Mouse (Mus musculus) intestine, embryonic 15.5 days (tissue): ENCODE data around the gene Gm11554. TPM values are rescaled to one million over a fixed set of nuclear protein-coding genes. Genes with fewer than 3 reads are reported as not detected.
"Not testable (repeated sequence)": the region's sequence is repeated elsewhere in the genome, so short reads cannot be mapped to it uniquely, and the experiment has no call there.

Experiments
- ATAC-seq: fragments of 200-750 bp; cut with Nextera tagmentation; 2 replicates; pipeline ENCODE4 v1.8.0; 2017; ENCODE audit warnings: moderate TSS enrichment, moderate library complexity
- H3K27ac ChIP-seq: fragments of 300-500 bp; sonication (generic); 2 replicates; pipeline ENCODE4 v1.5.1; 2015; ENCODE audit warnings: mild to moderate bottlenecking, inconsistent platforms
- H3K27me3 ChIP-seq: fragments of 300-500 bp; sonication (generic); replicated peaks from 2 replicates; pipeline ENCODE4 v1.6.1; 2015; ENCODE audit warnings: inconsistent platforms
- H3K36me3 ChIP-seq: fragments of 300-500 bp; sonication (generic); 2 replicates; pipeline ENCODE4 v1.6.1; 2015; ENCODE audit warnings: inconsistent platforms
- H3K4me1 ChIP-seq: fragments of 300-500 bp; sonication (generic); replicated peaks from 2 replicates; pipeline ENCODE4 v1.6.1; 2015; ENCODE audit warnings: inconsistent platforms
- H3K4me2 ChIP-seq: fragments of 300-500 bp; sonication (generic); replicated peaks from 2 replicates; pipeline ENCODE4 v1.6.1; 2015; ENCODE audit warnings: mild to moderate bottlenecking, inconsistent platforms
- H3K4me3 ChIP-seq: fragments of 300-500 bp; sonication (generic); replicated peaks from 2 replicates; pipeline ENCODE4 v1.5.1; 2015; ENCODE audit warnings: inconsistent platforms
- H3K9ac ChIP-seq: fragments of 300-500 bp; sonication (generic); 2 replicates; pipeline ENCODE4 v1.6.1; 2015; ENCODE audit warnings: inconsistent platforms
- H3K9me3 ChIP-seq: fragments of 300-500 bp; sonication (generic); 2 replicates; pipeline ENCODE4 v1.6.1; 2016; ENCODE audit warnings: inconsistent platforms
- WGBS: fragments of 180-500 bp; shearing (Covaris S2); methylation state at CpG from one replicate; pipeline ENCODE4 v1.1.7; 2015; 5-methylcytosine and 5-hydroxymethylcytosine counted together
- polyA plus RNA-seq: library from polyadenylated mRNA; unstranded; fragments of >200 nt; fragmentation: Nextera tagmentation; extraction: Ambion mirVana; gene quantifications from 2 replicates; pipeline ENCODE4 v1.2.1, GENCODE M21; 2015

Gene Gm11554
- polyA plus RNA-seq, result not detected in 2 replicates

DNA sequence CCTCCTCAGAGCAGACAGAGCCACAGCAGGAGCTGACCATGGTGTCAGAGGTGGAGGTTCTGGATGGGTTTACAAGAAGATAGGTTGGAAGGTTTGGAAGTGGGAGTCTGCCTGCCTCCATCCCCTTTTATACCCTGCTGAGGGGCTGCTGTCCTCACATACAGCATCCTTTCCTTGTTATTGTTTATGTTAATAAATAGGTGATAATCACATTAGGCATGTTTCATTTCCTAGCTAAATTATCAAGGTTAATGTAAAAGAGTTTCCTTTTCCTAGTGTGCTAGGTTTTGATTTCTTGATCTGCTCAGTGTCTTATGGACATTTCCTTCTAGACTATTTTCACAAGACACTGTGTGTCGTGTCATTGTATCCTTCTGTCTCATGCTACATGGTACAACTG, at the start of gene Gm11554:
Gene Gm11554 (minus strand): TSS at position 101 of the 400 bp plus-strand sequence.
- not testable (repeated sequence) for H3K27ac ChIP-seq, H3K4me3 ChIP-seq, H3K9me3 ChIP-seq, H3K4me2 ChIP-seq, ATAC-seq, H3K27me3 ChIP-seq, H3K36me3 ChIP-seq, H3K4me1 ChIP-seq, H3K9ac ChIP-seq
- WGBS, result no CpG with 5 or more reads among the region's 1 CpGs

- no peaks in the 10 kb centered on the region for H3K36me3 ChIP-seq
- H3K27ac ChIP-seq, result no peak within 1 kb of the TSS
- ATAC-seq, result no peak
- no peaks in the 10 kb centered on the region for H3K4me1 ChIP-seq
- no peak within 1 kb of the TSS for H3K4me3 ChIP-seq
- no peaks in the 10 kb centered on the region for H3K9me3 ChIP-seq
- no peaks in the 10 kb centered on the region for H3K27me3 ChIP-seq
- no peak within 1 kb of the TSS for H3K4me2 ChIP-seq
- no peak within 1 kb of the TSS for H3K9ac ChIP-seq
Observed at GRCm38 (mm10) chr11:99851508-99851907, 47.3 kb upstream of the Gm11554 start, which contains the start of gene Krtap4-16. TSS of gene Krtap4-16 (minus strand) at chr11:99851608.

DNA sequence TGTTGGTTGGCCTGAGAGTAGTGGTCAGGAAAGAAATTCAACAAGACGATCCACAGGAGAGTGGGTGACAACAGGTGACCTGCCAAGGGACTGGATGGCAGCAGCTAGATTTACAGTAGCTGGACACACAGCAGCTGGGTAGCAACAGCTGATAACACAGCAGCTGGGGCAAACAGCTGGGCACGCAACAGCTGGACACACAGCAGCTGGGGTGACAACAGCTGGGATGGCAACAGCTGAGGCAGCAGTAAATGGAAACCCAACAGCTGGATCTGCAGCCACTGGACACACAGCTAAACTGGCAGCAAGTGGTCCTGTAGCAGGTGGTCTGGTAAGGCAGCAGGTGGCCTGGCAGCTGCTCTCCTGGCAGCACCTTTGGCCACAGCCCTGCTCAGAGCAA, 42.5 kb upstream of the Gm11554 start:
- Histone ChIP-seq H3K9me3 (no peaks in the 10 kb centered on the region), H3K36me3 (no peaks in the 10 kb centered on the region), H3K4me1 (no peaks in the 10 kb centered on the region), H3K4me2 (no peak overlapping the region), H3K27ac (no peak overlapping the region), H3K27me3 (no peaks in the 10 kb centered on the region), H3K9ac (no peak overlapping the region), H3K4me3 (no peak overlapping the region)
- ATAC-seq, result no peak
- WGBS, result 89% methylated on average over 2 of the region's 2 CpGs

GRCm38 (mm10) chr11:99842185-99842584, 37.9 kb upstream of the Gm11554 start:
- H3K36me3 ChIP-seq, result no peaks in the 10 kb centered on the region
- H3K9me3 ChIP-seq, result no peaks in the 10 kb centered on the region
- no peak overlapping the region for H3K9ac ChIP-seq
- no peak overlapping the region for H3K4me2 ChIP-seq
- H3K27ac ChIP-seq, result no peak overlapping the region
- H3K27me3 ChIP-seq, result no peaks in the 10 kb centered on the region
- H3K4me1 ChIP-seq, result no peaks in the 10 kb centered on the region
- 57% methylated on average over 1 of the region's 1 CpGs for WGBS
- no peak overlapping the region for H3K4me3 ChIP-seq
- ATAC-seq, result no peak

DNA sequence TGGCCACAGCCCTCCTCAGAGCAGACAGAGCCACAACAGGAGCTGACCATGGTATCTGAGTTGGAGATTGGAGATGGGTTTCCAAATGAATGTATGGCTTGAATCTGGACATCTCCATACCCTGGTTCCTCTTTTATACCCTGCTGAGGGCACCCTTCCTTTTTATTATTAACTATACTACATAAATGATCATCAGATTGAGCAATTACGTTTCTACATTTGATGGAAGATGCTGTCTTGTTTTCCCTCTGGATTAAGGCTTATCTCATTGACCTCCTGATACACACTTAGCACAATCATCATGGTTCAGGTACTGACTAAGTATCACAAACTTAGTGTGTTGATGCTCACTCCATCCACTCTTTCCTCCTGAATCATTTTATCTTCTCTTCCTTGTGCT, 33.7 kb upstream of the Gm11554 start, which contains the start of gene 2300003K06Rik:
Gene 2300003K06Rik (minus strand): TSS at position 101 of the 400 bp plus-strand sequence.
- Histone ChIP-seq H3K36me3 (no peaks in the 10 kb centered on the region), H3K9me3 (no peaks in the 10 kb centered on the region), H3K27ac (no peak within 1 kb of the TSS), H3K4me3 (no peak within 1 kb of the TSS), H3K4me1 (no peaks in the 10 kb centered on the region), H3K27me3 (no peaks in the 10 kb centered on the region), H3K9ac (no peak within 1 kb of the TSS), H3K4me2 (no peak within 1 kb of the TSS)
- WGBS, result 70% methylated on average over 1 of the region's 1 CpGs
- no peak for ATAC-seq

- ATAC-seq, H3K4me3 ChIP-seq, H3K27ac ChIP-seq, H3K9me3 ChIP-seq, H3K36me3 ChIP-seq, H3K4me2 ChIP-seq, H3K27me3 ChIP-seq, H3K9ac ChIP-seq, H3K4me1 ChIP-seq: not testable (repeated sequence)
- WGBS, result 87% methylated on average over 2 of the region's 2 CpGs
Observed at GRCm38 (mm10) chr11:99815566-99815965, 11.3 kb upstream of the Gm11554 start, which contains the start of gene Gm11564. TSS of gene Gm11564 (minus strand) at chr11:99815666.

GRCm38 (mm10) chr11:99809792-99810191, 5.5 kb upstream of the Gm11554 start, which contains the start of gene Krtap4-13:
TSS of gene Krtap4-13 (minus strand) at chr11:99809892.
- H3K36me3 ChIP-seq, H3K4me2 ChIP-seq, H3K27me3 ChIP-seq, H3K4me1 ChIP-seq, H3K27ac ChIP-seq, H3K9me3 ChIP-seq, H3K4me3 ChIP-seq, H3K9ac ChIP-seq, ATAC-seq: not testable (repeated sequence)

DNA sequence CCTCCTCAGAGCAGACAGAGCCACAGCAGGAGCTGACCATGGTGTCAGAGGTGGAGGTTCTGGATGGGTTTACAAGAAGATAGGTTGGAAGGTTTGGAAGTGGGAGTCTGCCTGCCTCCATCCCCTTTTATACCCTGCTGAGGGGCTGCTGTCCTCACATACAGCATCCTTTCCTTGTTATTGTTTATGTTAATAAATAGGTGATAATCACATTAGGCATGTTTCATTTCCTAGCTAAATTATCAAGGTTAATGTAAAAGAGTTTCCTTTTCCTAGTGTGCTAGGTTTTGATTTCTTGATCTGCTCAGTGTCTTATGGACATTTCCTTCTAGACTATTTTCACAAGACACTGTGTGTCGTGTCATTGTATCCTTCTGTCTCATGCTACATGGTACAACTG, 5.4 kb downstream of the Gm11554 start, which contains the start of gene Gm11569:
Gene Gm11569 (minus strand): TSS at position 101 of the 400 bp plus-strand sequence.
- ATAC-seq, H3K27me3 ChIP-seq, H3K4me2 ChIP-seq, H3K9ac ChIP-seq, H3K9me3 ChIP-seq, H3K4me3 ChIP-seq, H3K4me1 ChIP-seq, H3K36me3 ChIP-seq, H3K27ac ChIP-seq: not testable (repeated sequence)
- WGBS, result no CpG with 5 or more reads among the region's 1 CpGs

- no peak within 1 kb of the TSS for H3K4me2 ChIP-seq
- no peak within 1 kb of the TSS for H3K4me3 ChIP-seq
- H3K27ac ChIP-seq, result no peak within 1 kb of the TSS
- H3K27me3 ChIP-seq, result no peaks in the 10 kb centered on the region
- H3K4me1 ChIP-seq, result no peaks in the 10 kb centered on the region
- ATAC-seq, result no peak
- no peaks in the 10 kb centered on the region for H3K36me3 ChIP-seq
- no peak within 1 kb of the TSS for H3K9ac ChIP-seq
- 75% methylated on average over 2 of the region's 2 CpGs for WGBS
- no peaks in the 10 kb centered on the region for H3K9me3 ChIP-seq
Observed at GRCm38 (mm10) chr11:99793367-99793766, 10.9 kb downstream of the Gm11554 start, which contains the start of gene Gm11596. TSS of gene Gm11596 (minus strand) at chr11:99793467.

DNA sequence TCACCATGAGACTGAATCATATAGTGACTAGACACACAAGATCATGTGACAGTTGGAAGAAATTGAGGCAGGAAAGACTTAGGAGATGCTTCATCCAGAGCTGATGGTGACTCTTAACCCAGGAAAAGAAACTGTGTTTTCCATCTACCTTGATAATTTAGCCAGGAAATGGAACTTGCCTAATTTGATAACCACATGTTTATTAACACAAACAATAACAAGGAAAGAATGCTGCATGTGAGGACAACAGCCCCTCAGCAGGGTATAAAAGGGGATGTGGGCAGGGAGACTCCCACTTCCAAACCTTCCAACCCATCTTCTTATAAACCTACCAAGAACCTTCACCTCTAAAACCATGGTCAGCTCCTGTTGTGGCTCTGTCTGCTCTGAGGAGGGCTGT, 19.3 kb downstream of the Gm11554 start, which contains the start of gene Krtap4-9:
Gene Krtap4-9 (plus strand): TSS at position 301 of the 400 bp plus-strand sequence.
- H3K9ac ChIP-seq, H3K9me3 ChIP-seq, H3K27me3 ChIP-seq, H3K27ac ChIP-seq, H3K36me3 ChIP-seq, H3K4me1 ChIP-seq, ATAC-seq, H3K4me2 ChIP-seq, H3K4me3 ChIP-seq: not testable (repeated sequence)

DNA sequence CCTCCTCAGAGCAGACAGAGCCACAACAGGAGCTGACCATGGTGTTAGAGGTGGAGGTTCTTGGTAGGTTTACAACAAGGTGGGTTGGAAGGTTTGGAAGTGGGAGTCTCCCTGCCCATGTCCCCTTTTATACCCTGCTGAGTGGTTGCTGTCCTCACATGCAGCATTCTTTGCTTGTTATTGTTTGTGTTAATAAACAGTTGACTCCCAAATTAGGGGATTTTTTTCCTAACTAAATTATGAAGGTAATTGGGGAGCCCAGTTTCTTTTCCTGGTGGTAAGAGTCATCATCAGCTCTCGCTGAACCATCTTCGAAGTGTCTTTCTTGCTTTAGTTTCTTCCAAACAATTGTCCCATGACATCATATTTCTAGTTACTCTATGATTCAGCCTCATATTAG, 23.6 kb downstream of the Gm11554 start, which contains the start of gene Krtap4-8:
Gene Krtap4-8 (minus strand): TSS at position 101 of the 400 bp plus-strand sequence.
- ATAC-seq, result no peak
- Histone ChIP-seq H3K4me3 (no peak within 1 kb of the TSS), H3K36me3 (no peaks in the 10 kb centered on the region), H3K9me3 (no peaks in the 10 kb centered on the region), H3K4me1 (0 out of 2 replicates have a peak, but pooled peaks cover 3% of the 10 kb centered on the region), H3K4me2 (no peak within 1 kb of the TSS), H3K27me3 (no peaks in the 10 kb centered on the region), H3K9ac (no peak within 1 kb of the TSS), H3K27ac (no peak within 1 kb of the TSS)
- 93% methylated on average over 2 of the region's 2 CpGs for WGBS

GRCm38 (mm10) chr11:99778401-99778800, 25.8 kb downstream of the Gm11554 start:
- ATAC-seq, result no peak
- Histone ChIP-seq H3K9me3 (no peaks in the 10 kb centered on the region), H3K4me2 (no peak overlapping the region), H3K27me3 (no peaks in the 10 kb centered on the region), H3K4me3 (no peak overlapping the region), H3K27ac (no peak overlapping the region), H3K4me1 (0 out of 2 replicates have a peak, but pooled peaks cover 3% of the 10 kb centered on the region), H3K9ac (no peak overlapping the region), H3K36me3 (no peaks in the 10 kb centered on the region)
- WGBS, result 61% methylated on average over 7 of the region's 7 CpGs

DNA sequence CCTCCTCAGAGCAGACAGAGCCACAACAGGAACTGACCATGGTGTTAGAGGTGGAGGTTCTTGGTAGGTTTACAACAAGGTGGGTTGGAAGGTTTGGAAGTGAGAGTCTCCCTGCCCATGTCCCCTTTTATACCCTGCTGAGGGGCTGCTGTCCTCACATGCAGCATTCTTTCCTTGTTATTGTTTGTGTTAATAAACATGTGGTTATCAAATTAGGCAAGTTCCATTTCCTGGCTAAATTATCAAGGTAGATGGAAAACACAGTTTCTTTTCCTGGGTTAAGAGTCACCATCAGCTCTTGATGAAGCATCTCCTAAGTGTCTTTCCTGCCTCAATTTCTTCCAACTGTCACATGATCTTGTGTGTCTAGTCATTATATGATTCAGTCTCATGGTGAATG, 31.4 kb downstream of the Gm11554 start, which contains the start of gene Gm11595:
Gene Gm11595 (minus strand): TSS at position 101 of the 400 bp plus-strand sequence.
- H3K27me3 ChIP-seq, H3K36me3 ChIP-seq, ATAC-seq, H3K27ac ChIP-seq, H3K9ac ChIP-seq, H3K4me1 ChIP-seq, H3K4me3 ChIP-seq, H3K9me3 ChIP-seq, H3K4me2 ChIP-seq: not testable (repeated sequence)
